Mouse (Mus musculus): ENCODE measurements around the gene Gtf2a1l. TPM values are rescaled to one million over a fixed set of nuclear protein-coding genes. Genes with fewer than 3 reads are reported as not detected.

Gtf2a1l gene
- total RNA-seq, 2 experiments from 2014 or later: not detected

Other genes with a start within 250 kb of the Gtf2a1l start
- gene Foxn2, start 227.9 kb upstream of the Gtf2a1l start, total RNA-seq (2021): 10 to 100 TPM; 11.5 to 14.3 TPM
- gene Ppp1r21, start 138.5 kb upstream of the Gtf2a1l start, total RNA-seq (2021): 1 to 10 TPM; 6.2 TPM
- gene Ston1, start 71.0 kb upstream of the Gtf2a1l start, total RNA-seq (2021): 1 to 10 TPM; 5.1 to 6.2 TPM
- not detected for gene Lhcgr, start 123.3 kb downstream of the Gtf2a1l start, total RNA-seq (2021)

All from gastrocnemius, adult 18-20 months (tissue).